Mouse (Mus musculus): ENCODE measurements at regions not wholly inside any gene's neighbourhood (a gene's known extent, or its start where the extent isn't known, plus 50 kb on each side); places are given as distances from the start of the nearest gene placed in this dataset.

DNA sequence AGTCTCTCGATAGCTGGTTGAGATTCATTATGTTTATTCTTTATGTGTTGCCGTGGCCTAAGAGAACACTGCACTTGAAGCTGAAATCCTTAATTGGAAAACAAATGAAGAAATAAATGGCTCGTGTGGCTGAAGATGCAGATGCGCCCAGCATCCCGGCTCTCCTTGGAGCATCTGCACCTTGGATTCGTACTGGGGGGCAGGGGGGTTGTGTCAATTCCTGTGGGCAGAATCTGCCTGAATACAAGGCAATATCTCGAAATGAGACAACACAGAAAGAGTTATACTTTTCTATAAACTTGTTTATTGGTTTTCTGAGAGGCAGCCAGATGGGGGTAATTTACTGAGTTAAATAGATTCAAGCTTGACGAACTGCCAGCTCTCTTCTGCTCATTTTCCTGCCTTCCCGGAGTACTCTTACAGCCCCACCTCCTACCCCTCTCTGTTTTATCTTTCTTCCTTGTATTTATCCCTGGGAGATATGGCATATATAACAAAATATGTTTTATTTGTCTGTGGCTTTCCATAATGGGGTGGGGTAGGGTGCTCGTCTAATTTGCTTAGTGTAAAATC is 229.1 kb downstream of the Pmp22 start:
- Histone ChIP-seq H3K9ac (no peak overlapping the region), H3K9me3 (no peaks in the 10 kb centered on the region), H3K27me3 (peaks cover 4% of the 10 kb centered on the region; the same call in 1 of the 2 replicates), H3K4me2 (no peak overlapping the region), H3K4me3 (no peak overlapping the region), H3K4me1 (no peaks in the 10 kb centered on the region), H3K36me3 (no peaks in the 10 kb centered on the region), H3K27ac (no peak overlapping the region)
- WGBS = 44% methylated on average over 10 of the region's 10 CpGs
- no peak for ATAC-seq (ENCODE audit: insufficient number of reproducible peaks, low FRiP score, low TSS enrichment, low read depth)

- no peak overlapping the region for H3K9ac ChIP-seq
- no peak overlapping the region for H3K4me2 ChIP-seq
- H3K4me1 ChIP-seq = no peaks in the 10 kb centered on the region
- H3K27ac ChIP-seq = no peak overlapping the region
- no peak for ATAC-seq (ENCODE audit: insufficient number of reproducible peaks, low FRiP score, low TSS enrichment, low read depth)
- H3K36me3 ChIP-seq = no peaks in the 10 kb centered on the region
- H3K9me3 ChIP-seq = no peaks in the 10 kb centered on the region
- H3K4me3 ChIP-seq = no peak overlapping the region
- WGBS = 88% methylated on average over 6 of the region's 6 CpGs
- H3K27me3 ChIP-seq = no peaks in the 10 kb centered on the region
These were observed 239.0 kb downstream of the Pmp22 start for GRCm38 (mm10) chr11:63367756-63368265.

- WGBS = 90% methylated on average over 2 of the region's 2 CpGs
- no peaks in the 10 kb centered on the region for H3K9me3 ChIP-seq
- H3K9ac ChIP-seq = no peak overlapping the region
- H3K27ac ChIP-seq = no peak overlapping the region
- H3K4me1 ChIP-seq = no peaks in the 10 kb centered on the region
- no peaks in the 10 kb centered on the region for H3K36me3 ChIP-seq
- no peaks in the 10 kb centered on the region for H3K27me3 ChIP-seq
- no peak overlapping the region for H3K4me3 ChIP-seq
- ATAC-seq (ENCODE audit: insufficient number of reproducible peaks, low FRiP score, low TSS enrichment, low read depth) = no peak
- no peak overlapping the region for H3K4me2 ChIP-seq
These were observed 240.7 kb downstream of the Pmp22 start for GRCm38 (mm10) chr11:63369475-63369874.

- no peak overlapping the region for H3K4me2 ChIP-seq
- no peak overlapping the region for H3K4me3 ChIP-seq
- no peaks in the 10 kb centered on the region for H3K27me3 ChIP-seq
- no peak overlapping the region for H3K9ac ChIP-seq
- no peak for ATAC-seq (ENCODE audit: insufficient number of reproducible peaks, low FRiP score, low TSS enrichment, low read depth)
- peaks cover 4% of the 10 kb centered on the region; the same call in 1 of the 2 replicates for H3K4me1 ChIP-seq
- 86% methylated on average over 3 of the region's 3 CpGs for WGBS
- no peaks in the 10 kb centered on the region for H3K36me3 ChIP-seq
- no peak overlapping the region for H3K27ac ChIP-seq
- H3K9me3 ChIP-seq = no peaks in the 10 kb centered on the region
These were observed 247.5 kb downstream of the Pmp22 start for GRCm38 (mm10) chr11:63376311-63376710.

DNA sequence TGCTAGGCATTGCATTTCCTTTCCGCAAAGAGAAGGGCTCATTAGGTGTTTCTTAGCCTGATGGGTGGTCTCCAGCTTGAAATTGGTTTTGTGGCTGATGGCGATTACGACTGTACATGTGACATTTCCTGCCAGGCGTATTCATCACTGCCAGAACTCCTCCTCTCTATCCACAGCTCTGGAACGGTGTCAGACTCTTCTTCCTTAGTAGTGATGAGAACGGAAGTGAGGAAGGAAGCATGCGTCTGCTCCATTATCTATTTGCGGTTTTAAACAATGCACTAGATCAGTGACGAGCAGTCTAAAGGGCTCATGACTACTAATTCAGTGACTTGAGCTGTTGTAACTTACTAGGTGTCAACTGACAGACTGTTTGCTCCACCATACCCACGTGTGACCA is 248.2 kb downstream of the Pmp22 start:
- ATAC-seq (ENCODE audit: insufficient number of reproducible peaks, low FRiP score, low TSS enrichment, low read depth) = no peak
- WGBS = 46% methylated on average over 10 of the region's 10 CpGs

GRCm38 (mm10) chr11:63388247-63388646 is 259.5 kb downstream of the Pmp22 start:
- peak; percentile 58; the same call in 1 of the 2 replicates for ATAC-seq (ENCODE audit: insufficient number of reproducible peaks, low FRiP score, low TSS enrichment, low read depth)
- no peaks in the 10 kb centered on the region for H3K27me3 ChIP-seq
- WGBS = 37% methylated on average over 4 of the region's 4 CpGs
- no peaks in the 10 kb centered on the region for H3K9me3 ChIP-seq
- no peaks in the 10 kb centered on the region for H3K36me3 ChIP-seq
- H3K27ac ChIP-seq = no peak overlapping the region; the same call in none of the 2 replicates
- no peak overlapping the region for H3K9ac ChIP-seq
- no peak overlapping the region for H3K4me2 ChIP-seq
- no peak overlapping the region for H3K4me3 ChIP-seq
- peaks cover 4% of the 10 kb centered on the region; the same call in 1 of the 2 replicates for H3K4me1 ChIP-seq

More for the DNA sequence above, 248.2 kb downstream of the Pmp22 start:
- no peak overlapping the region for H3K27ac ChIP-seq
- no peak overlapping the region for H3K4me2 ChIP-seq
- no peaks in the 10 kb centered on the region for H3K9me3 ChIP-seq
- no peaks in the 10 kb centered on the region for H3K27me3 ChIP-seq
- no peaks in the 10 kb centered on the region for H3K36me3 ChIP-seq
- no peak overlapping the region for H3K9ac ChIP-seq
- no peak overlapping the region for H3K4me3 ChIP-seq
- peaks cover 4% of the 10 kb centered on the region; the same call in 1 of the 2 replicates for H3K4me1 ChIP-seq

DNA sequence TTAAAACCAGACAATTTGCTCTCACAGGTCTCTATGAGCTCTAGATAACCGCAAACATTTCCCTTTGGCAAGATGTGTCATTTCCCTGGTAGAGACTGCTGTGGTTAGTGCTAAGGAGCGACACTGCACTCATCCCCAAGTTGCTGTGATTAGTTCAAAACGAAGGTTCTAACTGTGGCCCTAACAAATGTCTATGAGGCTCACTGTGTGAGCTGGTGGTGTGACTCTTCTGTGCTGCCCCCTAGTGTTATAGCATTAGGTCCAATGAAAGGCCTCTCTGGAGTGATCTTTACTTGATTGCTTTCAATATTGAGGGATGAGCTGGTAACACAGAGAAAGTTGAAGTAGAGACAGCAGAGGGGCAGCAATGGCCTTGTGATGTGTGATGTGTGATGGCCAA is 262.7 kb downstream of the Pmp22 start:
- WGBS = 56% methylated on average over 3 of the region's 3 CpGs

DNA sequence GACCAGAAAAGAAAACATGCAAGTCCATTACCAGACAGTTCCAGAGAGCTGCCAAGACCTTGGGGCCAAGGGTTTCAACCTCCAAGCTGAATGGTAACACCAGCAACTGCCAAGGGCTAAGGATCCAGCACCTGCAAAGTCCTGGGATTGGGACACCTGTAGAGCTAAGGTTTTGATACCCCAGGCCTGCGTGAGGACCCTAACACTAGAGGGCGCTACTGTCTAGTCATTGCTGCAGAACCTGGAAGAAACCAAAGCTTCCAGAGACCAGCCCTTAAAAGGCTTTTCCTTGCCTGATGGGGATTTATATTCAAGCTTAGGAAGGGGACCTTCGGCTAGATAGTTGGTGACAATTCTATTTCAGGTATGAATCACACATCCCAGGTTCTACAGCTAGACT is 263.6 kb downstream of the Pmp22 start:
- H3K36me3 ChIP-seq = no peaks in the 10 kb centered on the region
- no peak for ATAC-seq (ENCODE audit: insufficient number of reproducible peaks, low FRiP score, low TSS enrichment, low read depth)

More for the DNA sequence above, 262.7 kb downstream of the Pmp22 start:
- no peak overlapping the region for H3K4me2 ChIP-seq
- no peaks in the 10 kb centered on the region for H3K36me3 ChIP-seq
- H3K9me3 ChIP-seq = no peaks in the 10 kb centered on the region
- no peak overlapping the region for H3K27ac ChIP-seq
- no peak overlapping the region for H3K9ac ChIP-seq
- H3K4me1 ChIP-seq = peaks cover 4% of the 10 kb centered on the region; the same call in 1 of the 2 replicates
- H3K4me3 ChIP-seq = no peak overlapping the region
- no peak for ATAC-seq (ENCODE audit: insufficient number of reproducible peaks, low FRiP score, low TSS enrichment, low read depth)
- no peaks in the 10 kb centered on the region for H3K27me3 ChIP-seq

GRCm38 (mm10) chr11:63394201-63394600 is 265.4 kb downstream of the Pmp22 start:
- Histone ChIP-seq H3K36me3 (no peaks in the 10 kb centered on the region), H3K9ac (no peak overlapping the region), H3K4me2 (no peak overlapping the region), H3K4me3 (no peak overlapping the region), H3K27ac (no peak overlapping the region), H3K4me1 (no peaks in the 10 kb centered on the region), H3K27me3 (no peaks in the 10 kb centered on the region), H3K9me3 (no peaks in the 10 kb centered on the region)
- WGBS = 55% methylated on average over 3 of the region's 3 CpGs
- ATAC-seq (ENCODE audit: insufficient number of reproducible peaks, low FRiP score, low TSS enrichment, low read depth) = no peak

More for the DNA sequence above, 263.6 kb downstream of the Pmp22 start:
- no peaks in the 10 kb centered on the region for H3K27me3 ChIP-seq
- H3K27ac ChIP-seq = no peak overlapping the region
- H3K4me1 ChIP-seq = peaks cover 4% of the 10 kb centered on the region; the same call in 1 of the 2 replicates
- no peak overlapping the region for H3K9ac ChIP-seq
- no peak overlapping the region for H3K4me3 ChIP-seq
- no peak overlapping the region for H3K4me2 ChIP-seq
- H3K9me3 ChIP-seq = no peaks in the 10 kb centered on the region
- WGBS = 64% methylated on average over 3 of the region's 3 CpGs

GRCm38 (mm10) chr11:63396386-63396785 is 267.6 kb downstream of the Pmp22 start:
- H3K9me3 ChIP-seq = no peaks in the 10 kb centered on the region
- no peak overlapping the region for H3K4me3 ChIP-seq
- 85% methylated on average over 8 of the region's 8 CpGs for WGBS
- no peaks in the 10 kb centered on the region for H3K27me3 ChIP-seq
- no peak overlapping the region for H3K27ac ChIP-seq
- no peaks in the 10 kb centered on the region for H3K4me1 ChIP-seq
- no peak overlapping the region for H3K4me2 ChIP-seq
- ATAC-seq (ENCODE audit: insufficient number of reproducible peaks, low FRiP score, low TSS enrichment, low read depth) = no peak
- H3K36me3 ChIP-seq = no peaks in the 10 kb centered on the region
- H3K9ac ChIP-seq = no peak overlapping the region

DNA sequence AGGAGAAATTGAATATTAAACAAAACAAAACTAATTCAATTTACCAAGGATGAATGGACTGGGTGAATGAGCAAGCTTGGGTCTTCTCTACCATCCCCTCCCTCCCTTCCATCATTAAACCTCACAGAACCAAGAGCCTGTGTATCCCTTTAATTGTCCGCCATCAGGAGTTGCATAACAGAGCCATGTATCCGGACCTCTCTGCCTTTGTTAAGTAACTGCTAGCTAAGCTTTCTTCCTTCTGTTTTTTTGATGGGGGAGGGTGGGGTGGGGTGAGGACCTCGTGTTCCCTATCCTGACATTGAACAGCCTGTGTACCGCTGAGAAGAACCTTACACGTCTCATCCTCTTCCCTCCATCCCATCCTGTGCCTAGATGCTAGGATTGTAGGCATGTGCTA is 274.0 kb downstream of the Pmp22 start:
- Histone ChIP-seq H3K9me3 (no peaks in the 10 kb centered on the region), H3K4me1 (peaks cover 4% of the 10 kb centered on the region; the same call in 1 of the 2 replicates), H3K4me2 (no peak overlapping the region), H3K4me3 (no peak overlapping the region), H3K27me3 (0 out of 2 replicates have a peak, but pooled peaks cover 13% of the 10 kb centered on the region), H3K36me3 (no peaks in the 10 kb centered on the region), H3K27ac (no peak overlapping the region), H3K9ac (no peak overlapping the region)
- no peak for ATAC-seq (ENCODE audit: insufficient number of reproducible peaks, low FRiP score, low TSS enrichment, low read depth)
- 72% methylated on average over 5 of the region's 5 CpGs for WGBS

GRCm38 (mm10) chr11:63404719-63405118 is 275.9 kb downstream of the Pmp22 start:
- H3K36me3 ChIP-seq = no peaks in the 10 kb centered on the region
- no peak overlapping the region for H3K4me3 ChIP-seq
- peaks cover 4% of the 10 kb centered on the region; the same call in 1 of the 2 replicates for H3K4me1 ChIP-seq
- H3K27ac ChIP-seq = no peak overlapping the region
- 14% methylated on average over 11 of the region's 11 CpGs for WGBS
- no peak overlapping the region for H3K9ac ChIP-seq
- no peaks in the 10 kb centered on the region for H3K9me3 ChIP-seq
- H3K4me2 ChIP-seq = no peak overlapping the region; the same call in 1 of the 2 replicates
- ATAC-seq (ENCODE audit: insufficient number of reproducible peaks, low FRiP score, low TSS enrichment, low read depth) = no peak
- H3K27me3 ChIP-seq = 0 out of 2 replicates have a peak, but pooled peaks cover 13% of the 10 kb centered on the region

Data from limb, embryonic 15.5 days (tissue).